Mouse (Mus musculus) lung, adult 18-20 months (tissue): ENCODE results near the gene Sos1.

Experiments used
- DNase-seq, 2 experiments: peaks; one replicate each; pipeline ENCODE4 v3.0.0; 2022; ENCODE audit warnings: mixed read lengths in 2 of 2

Gene Sos1

GRCm38 (mm10) chr17:80492811-80493210 lies 12.6 kb upstream of the Sos1 start:
- no peak for DNase-seq

GRCm38 (mm10) chr17:80492274-80492673 lies 12.0 kb upstream of the Sos1 start:
- DNase-seq = no peak

- DNase-seq = no peak
Measured at GRCm38 (mm10) chr17:80490166-80490565, 9.9 kb upstream of the Sos1 start.

GRCm38 (mm10) chr17:80488918-80489317 lies 8.7 kb upstream of the Sos1 start:
- no peak for DNase-seq

- no peak for DNase-seq
Measured at GRCm38 (mm10) chr17:80485160-80485559, 4.9 kb upstream of the Sos1 start.

- DNase-seq = no peak
Measured at GRCm38 (mm10) chr17:80480855-80481224, 587 bp upstream of the Sos1 start.

- peak; percentile 55 to 66 for DNase-seq
Measured at GRCm38 (mm10) chr17:80479295-80480030, 790 bp downstream of the Sos1 start.

- DNase-seq = no peak
Measured at GRCm38 (mm10) chr17:80477679-80478078, 2.6 kb downstream of the Sos1 start.

- no peak for DNase-seq
Measured at GRCm38 (mm10) chr17:80476496-80476895, 3.8 kb downstream of the Sos1 start.

GRCm38 (mm10) chr17:80471056-80471802 lies 9.0 kb downstream of the Sos1 start:
- DNase-seq = no peak

GRCm38 (mm10) chr17:80468417-80468894 lies 11.8 kb downstream of the Sos1 start:
- DNase-seq = peak; percentile 53 to 60

GRCm38 (mm10) chr17:80460258-80460657 lies 20.0 kb downstream of the Sos1 start:
- no peak for DNase-seq

GRCm38 (mm10) chr17:80455648-80456047 lies 24.6 kb downstream of the Sos1 start:
- DNase-seq = peak in 1 of 2 experiments; percentile 25

- DNase-seq = no peak
Measured at GRCm38 (mm10) chr17:80450426-80451030, 29.7 kb downstream of the Sos1 start.

- DNase-seq = no peak
Measured at GRCm38 (mm10) chr17:80446470-80446869, 33.8 kb downstream of the Sos1 start.

GRCm38 (mm10) chr17:80445433-80445832 lies 34.8 kb downstream of the Sos1 start:
- DNase-seq = no peak

- no peak for DNase-seq
Measured at GRCm38 (mm10) chr17:80435680-80436079, 44.6 kb downstream of the Sos1 start.

- DNase-seq = no peak
Measured at GRCm38 (mm10) chr17:80434430-80434829, 45.8 kb downstream of the Sos1 start.

- DNase-seq = no peak
Measured at GRCm38 (mm10) chr17:80431997-80432396, 48.3 kb downstream of the Sos1 start.

- DNase-seq = no peak
Measured at GRCm38 (mm10) chr17:80427966-80428365, 52.3 kb downstream of the Sos1 start.

GRCm38 (mm10) chr17:80426901-80427300 lies 53.4 kb downstream of the Sos1 start:
- no peak for DNase-seq

- DNase-seq = no peak
Measured at GRCm38 (mm10) chr17:80426171-80426570, 54.1 kb downstream of the Sos1 start.

GRCm38 (mm10) chr17:80420998-80421397 lies 59.3 kb downstream of the Sos1 start:
- no peak for DNase-seq
